Mouse (Mus musculus) forebrain, embryonic 12.5 days (tissue): ENCODE measurements around the gene Kcnd3. TPM values are rescaled to one million over a fixed set of nuclear protein-coding genes. Genes with fewer than 3 reads are reported as not detected.

Experiments
- ATAC-seq: fragments of 200-750 bp; cut with Nextera tagmentation; 2 replicates; pipeline ENCODE4 v1.8.0; 2017; ENCODE audit warnings: moderate TSS enrichment; ENCODE audit not compliant: low FRiP score
- H3K27ac ChIP-seq: fragments of 300-500 bp; sonication (generic); 2 replicates; pipeline ENCODE4 v1.5.1; 2016; ENCODE audit warnings: mild to moderate bottlenecking
- H3K27me3 ChIP-seq: fragments of 300-500 bp; sonication (generic); 2 replicates; pipeline ENCODE4 v1.6.1; 2016; ENCODE audit warnings: mild to moderate bottlenecking
- H3K36me3 ChIP-seq: fragments of 300-500 bp; sonication (generic); replicated peaks from 2 replicates; pipeline ENCODE4 v1.6.1; 2016; ENCODE audit warnings: mild to moderate bottlenecking
- H3K4me1 ChIP-seq: fragments of 300-500 bp; sonication (generic); 2 replicates; pipeline ENCODE4 v1.6.1; 2016
- H3K4me2 ChIP-seq: fragments of 300-500 bp; sonication (generic); 2 replicates; pipeline ENCODE4 v1.6.1; 2016; ENCODE audit warnings: mild to moderate bottlenecking, moderate library complexity
- H3K4me3 ChIP-seq: fragments of 300-500 bp; sonication (generic); replicated peaks from 2 replicates; pipeline ENCODE4 v1.5.1; 2016; ENCODE audit warnings: mild to moderate bottlenecking
- H3K9ac ChIP-seq: fragments of 300-500 bp; sonication (generic); 2 replicates; pipeline ENCODE4 v1.6.1; 2016; ENCODE audit warnings: mild to moderate bottlenecking
- H3K9me3 ChIP-seq: fragments of 300-500 bp; sonication (generic); 2 replicates; pipeline ENCODE4 v1.6.1; 2016
- WGBS: fragments of 180-500 bp; shearing (Covaris S2); methylation state at CpG from one replicate; pipeline ENCODE4 v1.1.7; 2016; 5-methylcytosine and 5-hydroxymethylcytosine counted together
- polyA plus RNA-seq: library from polyadenylated mRNA; unstranded; fragments of >200 nt; fragmentation: Nextera tagmentation; extraction: Ambion mirVana; gene quantifications from 2 replicates; pipeline ENCODE4 v1.2.1, GENCODE M21; 2016

The Kcnd3 gene
- polyA plus RNA-seq, 1 experiment from 2014 or later = 3.5 TPM

DNA sequence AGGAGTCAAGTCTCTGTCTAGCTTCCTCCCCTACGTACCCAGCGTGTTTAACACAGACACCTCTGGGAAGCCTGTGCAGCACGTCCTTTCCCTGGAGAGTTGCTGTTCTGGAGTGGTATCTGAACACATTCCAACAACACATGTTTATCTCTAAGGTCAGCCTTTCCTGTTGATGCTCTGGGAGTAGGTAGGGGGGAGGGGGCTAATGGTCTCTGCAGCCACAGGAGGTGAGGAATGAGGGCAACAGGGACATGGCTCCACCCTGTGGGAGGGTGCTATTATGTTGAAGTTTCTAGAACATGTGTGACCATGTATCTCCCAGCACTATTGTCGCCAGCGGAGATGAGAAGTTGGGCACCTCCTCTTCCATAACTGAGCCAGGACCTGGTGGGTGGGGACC, 249.3 kb downstream of the Kcnd3 start:
- ATAC-seq = no peak
- no peaks in the 10 kb centered on the region for H3K9me3 ChIP-seq
- WGBS = 69% methylated on average over 5 of the region's 5 CpGs
- no peak overlapping the region for H3K4me3 ChIP-seq
- H3K9ac ChIP-seq = no peak overlapping the region
- H3K4me1 ChIP-seq = peaks cover 31% of the 10 kb centered on the region
- H3K27ac ChIP-seq = no peak overlapping the region
- H3K36me3 ChIP-seq = no peaks in the 10 kb centered on the region
- H3K27me3 ChIP-seq = peaks cover 36% of the 10 kb centered on the region
- H3K4me2 ChIP-seq = no peak overlapping the region

DNA sequence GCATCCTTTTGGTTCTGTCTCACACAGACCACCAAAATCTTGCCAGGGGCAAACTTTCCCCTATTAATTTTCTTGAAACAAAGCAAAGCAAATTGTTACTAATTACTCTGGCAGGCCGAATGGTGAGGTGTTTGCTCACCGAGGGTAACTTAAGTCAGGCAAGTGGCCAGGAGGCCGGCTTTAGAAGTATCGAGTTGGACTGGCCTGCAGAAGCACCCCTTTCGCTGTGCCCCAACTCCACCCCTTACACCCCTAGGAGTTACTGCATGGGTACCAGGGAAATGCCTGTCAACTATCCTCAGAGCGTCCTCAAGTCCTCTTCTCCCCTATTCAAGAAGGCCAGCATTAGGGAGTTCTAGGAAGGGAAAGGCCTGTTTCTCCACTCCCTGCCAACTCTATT, 251.4 kb downstream of the Kcnd3 start:
- Histone ChIP-seq H3K27me3 (peaks cover 41% of the 10 kb centered on the region), H3K4me1 (peaks cover 28% of the 10 kb centered on the region), H3K27ac (no peak overlapping the region), H3K9ac (no peak overlapping the region), H3K4me3 (no peak overlapping the region), H3K4me2 (no peak overlapping the region; the same call in 1 of the 2 replicates), H3K36me3 (no peaks in the 10 kb centered on the region), H3K9me3 (no peaks in the 10 kb centered on the region)
- ATAC-seq = no peak
- WGBS = 44% methylated on average over 6 of the region's 6 CpGs

DNA sequence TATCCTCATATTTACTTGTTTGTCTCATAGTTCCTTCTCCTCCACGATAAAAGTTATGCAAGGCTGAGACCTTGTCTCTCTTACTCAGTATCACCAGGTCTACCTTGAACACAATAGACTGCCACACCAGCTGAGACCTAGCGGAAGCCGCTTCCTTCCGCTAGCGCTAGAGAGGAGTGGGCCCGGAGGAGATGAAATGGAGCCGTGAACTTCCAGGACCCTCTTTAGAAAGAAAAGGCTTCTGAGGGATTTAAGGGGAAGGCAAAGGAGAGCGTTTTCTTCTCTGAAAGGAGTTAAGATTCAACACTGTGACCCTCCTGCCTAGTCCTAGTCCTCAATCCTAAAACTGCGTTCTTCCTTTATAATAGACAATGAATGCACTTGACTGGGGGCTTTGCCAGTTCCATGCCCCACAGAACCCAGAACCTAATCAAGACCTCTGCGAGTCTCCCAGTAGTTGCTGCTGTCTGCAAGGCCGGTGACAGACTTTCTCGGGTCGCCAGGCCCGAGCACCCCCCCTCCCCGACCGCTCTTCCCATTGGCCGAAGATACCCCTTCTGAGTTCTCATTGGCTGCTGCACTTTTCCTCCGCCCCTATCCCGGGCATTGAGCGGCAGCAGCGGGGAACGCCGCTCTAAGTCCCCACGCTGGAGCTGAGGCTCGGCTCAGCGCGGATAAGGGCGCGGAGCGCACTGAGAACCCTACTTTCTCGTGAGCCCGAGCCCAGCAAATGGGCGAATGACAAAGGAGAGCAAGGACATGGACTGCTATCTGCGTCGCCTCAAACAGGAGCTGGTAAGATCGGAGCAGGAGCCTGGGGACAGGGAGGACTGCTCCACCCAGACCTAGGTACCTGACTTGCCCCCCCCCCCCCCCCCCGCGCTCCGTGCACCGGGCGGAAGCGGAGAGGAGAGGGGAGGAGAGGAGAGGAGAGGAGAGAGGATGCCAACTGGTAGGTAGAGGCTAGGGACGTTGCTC, 252.2 kb downstream of the Kcnd3 start, which contains the start of gene Inka2:
Gene Inka2, plus strand, starts transcription at position 569 of the 978 bp plus-strand sequence.
- H3K9me3 ChIP-seq = no peaks in the 10 kb centered on the region
- peak within 1 kb of the TSS; percentile 97 for H3K4me2 ChIP-seq
- ATAC-seq = peak; percentile 98
- H3K9ac ChIP-seq = peak within 1 kb of the TSS; percentile 73
- H3K27ac ChIP-seq = peak within 1 kb of the TSS; percentile 22
- peaks cover 28% of the 10 kb centered on the region for H3K4me1 ChIP-seq
- no peaks in the 10 kb centered on the region for H3K36me3 ChIP-seq
- 1% methylated on average over 42 of the region's 43 CpGs for WGBS
- peaks cover 41% of the 10 kb centered on the region for H3K27me3 ChIP-seq
- peak within 1 kb of the TSS; percentile 55 for H3K4me3 ChIP-seq

DNA sequence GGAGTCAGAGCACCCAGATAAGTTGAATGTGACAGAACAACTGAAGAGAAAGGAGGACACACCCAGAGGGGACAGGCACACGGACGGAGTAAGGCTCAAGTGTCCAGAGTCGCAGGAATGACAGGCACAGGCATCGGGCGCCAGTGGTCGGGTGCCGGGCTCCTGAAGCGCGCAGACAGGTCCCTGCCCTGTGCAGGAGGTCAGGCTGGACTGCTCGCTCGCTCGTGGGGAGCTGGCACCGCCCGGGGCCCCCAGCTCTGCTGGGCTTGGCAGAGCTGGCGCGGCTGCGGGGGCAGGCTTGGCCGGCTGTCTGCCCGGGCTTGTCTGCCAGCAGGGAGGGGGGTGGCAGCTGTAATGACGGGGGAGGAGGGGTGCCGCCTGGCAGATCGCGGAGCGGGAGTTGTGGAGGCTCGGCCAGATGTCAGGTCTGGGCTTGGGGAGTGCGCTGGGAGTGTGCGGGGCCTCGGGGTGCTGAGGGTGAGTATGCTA, 253.0 kb downstream of the Kcnd3 start:
- under 1% methylated on average over 28 of the region's 28 CpGs for WGBS

DNA sequence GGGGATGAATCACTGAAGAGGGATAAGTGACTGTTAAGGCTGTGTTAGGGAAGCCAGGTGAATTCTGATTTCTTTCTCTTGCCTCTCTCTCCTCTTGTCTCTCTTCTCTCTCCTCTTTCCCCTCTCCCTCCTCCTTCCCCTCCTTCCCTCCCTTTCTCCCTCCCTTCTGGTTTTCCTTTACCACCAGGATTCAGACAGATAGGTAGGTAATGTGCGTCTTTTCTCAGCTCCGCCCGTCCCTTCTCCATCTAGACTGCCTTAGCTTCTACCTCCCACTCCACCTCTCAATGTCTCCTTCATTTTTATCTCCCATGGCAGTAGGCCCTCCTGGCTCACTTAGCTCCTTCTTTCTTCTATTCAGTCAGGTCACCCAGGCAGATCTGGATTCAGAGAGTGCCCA, 253.4 kb downstream of the Kcnd3 start:
- H3K9me3 ChIP-seq = no peaks in the 10 kb centered on the region
- H3K27me3 ChIP-seq = peaks cover 41% of the 10 kb centered on the region
- H3K4me1 ChIP-seq = peaks cover 28% of the 10 kb centered on the region
- no peak for ATAC-seq
- peak overlapping the region; percentile 55 for H3K4me3 ChIP-seq
- WGBS = 7% methylated on average over 3 of the region's 3 CpGs
- no peaks in the 10 kb centered on the region for H3K36me3 ChIP-seq
- H3K27ac ChIP-seq = no peak overlapping the region
- H3K9ac ChIP-seq = peak overlapping the region; percentile 73
- peak overlapping the region; percentile 97 for H3K4me2 ChIP-seq

More for the DNA sequence above, 253.0 kb downstream of the Kcnd3 start:
- no peaks in the 10 kb centered on the region for H3K9me3 ChIP-seq
- peaks cover 28% of the 10 kb centered on the region for H3K4me1 ChIP-seq
- no peaks in the 10 kb centered on the region for H3K36me3 ChIP-seq
- peaks cover 41% of the 10 kb centered on the region for H3K27me3 ChIP-seq
- peak overlapping the region; percentile 22; the same call in 1 of the 2 replicates for H3K27ac ChIP-seq
- H3K4me2 ChIP-seq = peak overlapping the region; percentile 97
- ATAC-seq = peak; percentile 54
- H3K4me3 ChIP-seq = peak overlapping the region; percentile 55
- H3K9ac ChIP-seq = peak overlapping the region; percentile 73

DNA sequence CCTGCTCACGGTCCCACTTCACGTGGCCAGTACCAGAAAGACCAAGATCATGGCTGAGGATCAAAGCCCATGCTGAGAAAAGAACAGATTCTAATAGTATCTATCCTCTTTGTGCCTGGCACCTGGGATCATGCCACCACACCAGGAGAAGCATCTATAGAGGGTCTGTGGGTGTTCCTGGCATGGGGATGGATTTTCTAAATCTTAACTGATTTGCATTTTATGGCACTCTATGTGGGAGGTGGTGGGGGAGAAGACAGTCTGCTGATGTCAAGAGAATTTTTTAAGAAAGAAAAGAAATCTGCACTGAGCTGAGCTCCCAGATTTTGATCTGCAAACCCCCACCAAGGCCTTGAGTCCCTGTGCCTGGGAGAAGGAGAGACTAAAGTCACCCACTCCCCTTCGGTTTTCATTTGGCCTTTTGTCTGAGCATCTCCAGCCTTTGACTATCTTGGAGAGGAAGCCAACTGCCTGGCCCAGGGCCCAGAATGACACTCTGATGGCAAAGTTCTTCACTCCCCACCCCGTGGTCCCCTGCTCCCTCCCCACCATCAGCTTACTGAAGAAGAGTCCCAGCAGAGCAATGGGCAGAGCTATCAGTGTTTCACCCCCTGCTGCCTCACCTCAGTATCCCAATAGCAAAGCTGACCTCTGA, 254.4 kb downstream of the Kcnd3 start:
- Histone ChIP-seq H3K9ac (no peak overlapping the region), H3K4me1 (peaks cover 28% of the 10 kb centered on the region), H3K9me3 (no peaks in the 10 kb centered on the region), H3K4me2 (peak overlapping the region; percentile 97), H3K27ac (no peak overlapping the region), H3K4me3 (peak overlapping the region; percentile 55; the same call in 1 of the 2 replicates), H3K36me3 (no peaks in the 10 kb centered on the region), H3K27me3 (peaks cover 41% of the 10 kb centered on the region)
- ATAC-seq = no peak
- WGBS = 34% methylated on average over 4 of the region's 4 CpGs

DNA sequence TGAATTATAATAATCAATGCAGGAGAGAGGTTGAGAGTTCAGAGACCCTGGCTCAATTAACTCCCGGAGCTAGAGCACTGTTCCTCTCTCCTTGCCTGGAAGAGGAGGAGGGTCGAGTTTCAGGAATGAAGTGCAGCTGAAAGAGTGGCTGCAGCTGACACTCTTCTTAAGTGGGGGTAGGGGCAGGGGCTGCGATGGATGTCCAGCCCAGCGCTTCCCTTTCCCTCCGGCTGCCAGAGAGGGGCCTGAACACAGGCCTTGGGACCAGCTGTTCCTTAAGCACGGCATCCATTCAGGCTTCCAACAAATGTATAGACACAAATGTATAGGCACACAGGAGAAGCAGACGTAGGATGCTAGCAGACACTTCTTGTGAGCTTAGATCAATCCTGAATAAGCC, 255.5 kb downstream of the Kcnd3 start:
- H3K4me2 ChIP-seq = no peak overlapping the region; the same call in 1 of the 2 replicates
- peaks cover 31% of the 10 kb centered on the region for H3K27me3 ChIP-seq
- WGBS = 11% methylated on average over 7 of the region's 7 CpGs
- H3K9ac ChIP-seq = no peak overlapping the region
- H3K36me3 ChIP-seq = no peaks in the 10 kb centered on the region
- H3K9me3 ChIP-seq = no peaks in the 10 kb centered on the region
- peaks cover 28% of the 10 kb centered on the region for H3K4me1 ChIP-seq
- no peak for ATAC-seq
- H3K4me3 ChIP-seq = no peak overlapping the region
- no peak overlapping the region for H3K27ac ChIP-seq

DNA sequence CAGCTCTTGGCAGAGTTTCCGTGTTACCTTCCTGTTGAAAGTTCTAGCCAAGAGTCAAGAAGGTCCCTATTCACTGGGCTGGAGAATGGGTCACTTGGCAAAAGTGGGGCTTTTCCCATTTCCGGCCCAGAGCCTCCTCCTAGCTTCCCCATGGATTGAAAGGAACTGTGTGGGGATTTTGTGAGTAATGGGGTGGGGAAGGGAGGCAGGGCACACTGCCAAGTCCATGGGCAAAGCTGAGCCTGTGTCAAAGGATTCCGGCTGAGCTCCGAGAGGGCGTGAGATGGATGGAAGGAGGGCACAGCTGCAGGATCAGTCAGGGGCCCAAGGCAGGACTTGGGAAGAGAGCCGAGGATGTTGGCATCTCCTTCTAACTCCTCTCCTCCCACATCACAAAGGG, 258.1 kb downstream of the Kcnd3 start:
- ATAC-seq = no peak
- H3K27me3 ChIP-seq = peaks cover 20% of the 10 kb centered on the region
- no peak overlapping the region for H3K9ac ChIP-seq
- peaks cover 23% of the 10 kb centered on the region for H3K4me1 ChIP-seq
- no peaks in the 10 kb centered on the region for H3K9me3 ChIP-seq
- no peak overlapping the region; the same call in 1 of the 2 replicates for H3K4me2 ChIP-seq
- no peaks in the 10 kb centered on the region for H3K36me3 ChIP-seq
- 70% methylated on average over 6 of the region's 6 CpGs for WGBS
- no peak overlapping the region for H3K27ac ChIP-seq
- H3K4me3 ChIP-seq = no peak overlapping the region

DNA sequence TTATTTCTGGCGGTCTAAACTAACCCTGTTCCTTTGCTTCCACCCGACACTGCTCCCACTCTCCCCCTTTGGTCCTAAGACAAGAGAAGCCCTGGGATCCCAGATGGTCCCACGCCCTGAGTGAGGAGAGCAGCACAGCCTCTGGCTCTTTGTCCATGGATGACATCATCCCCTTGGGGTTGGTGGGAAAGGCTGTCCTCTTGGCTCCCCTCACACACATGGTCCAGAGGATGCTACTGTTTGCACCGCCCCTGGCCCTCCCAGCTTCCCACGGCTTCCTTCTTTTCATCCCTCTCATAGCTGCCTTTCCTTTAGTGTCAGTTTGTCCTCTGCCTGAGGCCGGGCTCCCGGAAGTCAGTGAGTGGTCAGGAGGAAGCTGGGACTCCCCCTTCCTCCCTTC, 259.6 kb downstream of the Kcnd3 start:
- no peak overlapping the region for H3K9ac ChIP-seq
- no peak overlapping the region for H3K27ac ChIP-seq
- ATAC-seq = no peak
- no peak overlapping the region for H3K4me3 ChIP-seq
- H3K4me2 ChIP-seq = no peak overlapping the region
- 70% methylated on average over 7 of the region's 7 CpGs for WGBS
- H3K36me3 ChIP-seq = no peaks in the 10 kb centered on the region
- H3K27me3 ChIP-seq = peaks cover 5% of the 10 kb centered on the region; the same call in 1 of the 2 replicates
- H3K4me1 ChIP-seq = peaks cover 14% of the 10 kb centered on the region
- no peaks in the 10 kb centered on the region for H3K9me3 ChIP-seq

DNA sequence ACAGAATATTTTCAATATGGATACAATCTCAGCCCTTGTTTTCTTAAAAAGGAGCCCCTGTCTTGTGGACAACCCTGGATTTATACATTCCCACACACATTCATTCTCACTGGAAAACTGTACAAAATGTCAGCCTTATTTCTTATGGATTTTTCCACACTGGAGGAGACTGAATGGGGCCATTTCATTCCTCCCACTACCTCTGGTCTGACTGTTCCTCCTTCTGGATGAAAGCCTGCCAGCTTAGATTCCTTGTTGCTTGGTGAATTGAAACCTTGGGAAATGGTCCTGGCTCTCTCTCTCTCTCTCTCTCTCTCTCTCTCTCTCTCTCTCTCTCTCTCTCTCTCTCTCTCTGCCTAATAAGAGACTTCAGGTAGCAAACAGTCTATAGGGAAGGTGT, 260.7 kb downstream of the Kcnd3 start:
- no peak for ATAC-seq
- H3K4me1 ChIP-seq = peaks cover 13% of the 10 kb centered on the region

DNA sequence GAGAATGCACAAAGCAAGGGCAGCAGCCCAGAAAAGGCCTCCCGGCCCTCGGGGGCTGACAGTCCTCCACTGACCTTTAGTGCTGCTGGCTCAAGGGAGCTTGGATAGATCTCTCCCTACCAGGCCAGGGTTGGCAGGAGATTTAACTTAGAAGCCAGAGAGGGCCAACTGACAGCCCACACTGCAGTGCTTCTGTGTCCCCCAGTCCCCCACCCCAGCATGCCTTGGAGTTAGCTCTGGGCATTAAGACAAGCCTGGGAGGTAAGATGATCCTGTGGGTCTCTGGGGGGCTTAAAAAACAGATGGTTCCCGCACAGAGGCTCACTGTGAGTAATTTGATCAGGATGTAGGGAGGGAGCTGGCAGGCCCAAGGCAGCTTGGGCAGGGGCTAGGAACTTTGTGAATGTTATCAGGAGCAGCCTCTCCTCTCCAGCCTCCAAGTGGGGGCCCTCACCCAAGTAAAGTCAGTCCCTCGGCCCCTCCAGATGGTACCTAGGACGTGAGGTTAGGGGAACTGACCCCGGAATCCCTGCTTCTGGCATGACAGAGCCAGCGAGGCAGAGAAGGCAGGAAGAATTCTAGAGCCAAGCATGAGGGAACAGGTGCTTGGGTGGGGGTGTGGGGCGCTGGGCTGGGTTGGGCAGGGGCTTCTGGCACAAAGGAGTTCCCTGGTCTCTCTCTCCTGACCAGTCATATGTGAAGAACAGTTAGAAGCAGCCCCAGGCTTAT, 262.1 kb downstream of the Kcnd3 start:
- Histone ChIP-seq H3K9me3 (no peaks in the 10 kb centered on the region), H3K4me3 (no peak overlapping the region), H3K27ac (peak overlapping the region; percentile 65), H3K4me1 (peaks cover 20% of the 10 kb centered on the region), H3K36me3 (no peaks in the 10 kb centered on the region), H3K9ac (no peak overlapping the region), H3K27me3 (no peaks in the 10 kb centered on the region), H3K4me2 (no peak overlapping the region)
- ATAC-seq = 0 out of 2 replicates have a peak, but pooled peaks have one; percentile 18
- 21% methylated on average over 8 of the region's 8 CpGs for WGBS

More for the DNA sequence above, 260.7 kb downstream of the Kcnd3 start:
- Histone ChIP-seq H3K36me3 (no peaks in the 10 kb centered on the region), H3K4me2 (no peak overlapping the region), H3K9me3 (no peaks in the 10 kb centered on the region), H3K9ac (no peak overlapping the region), H3K4me3 (no peak overlapping the region), H3K27me3 (no peaks in the 10 kb centered on the region), H3K27ac (no peak overlapping the region)

DNA sequence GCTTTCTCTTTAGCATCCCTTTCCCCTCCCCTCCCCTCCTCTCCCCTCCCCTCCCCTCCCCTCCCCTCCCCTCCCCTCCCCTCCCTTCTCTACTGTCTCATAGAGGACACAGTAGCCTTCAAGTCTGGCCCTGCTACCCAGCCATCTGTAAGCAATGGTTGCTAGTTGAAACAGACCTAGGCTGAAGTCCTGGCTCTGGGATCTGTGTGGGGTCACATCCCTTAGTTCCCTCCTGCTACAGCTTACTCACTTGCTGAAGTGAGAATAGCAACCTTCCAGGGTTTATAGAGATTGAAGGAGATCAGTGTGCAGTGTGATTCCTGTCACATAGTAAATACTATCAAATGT, 262.7 kb downstream of the Kcnd3 start:
- no peaks in the 10 kb centered on the region for H3K36me3 ChIP-seq
- no peak overlapping the region for H3K4me2 ChIP-seq
- no peaks in the 10 kb centered on the region for H3K27me3 ChIP-seq
- no peak for ATAC-seq
- H3K9ac ChIP-seq = no peak overlapping the region
- no peak overlapping the region for H3K4me3 ChIP-seq
- H3K9me3 ChIP-seq = no peaks in the 10 kb centered on the region
- no peak overlapping the region for H3K27ac ChIP-seq
- peaks cover 20% of the 10 kb centered on the region for H3K4me1 ChIP-seq
